Mouse (Mus musculus): ENCODE measurements around the gene Shcbp1l.
"Not testable (repeated sequence)": the region's sequence is repeated elsewhere in the genome, so short reads cannot be mapped to it uniquely, and the experiment has no call there.

Shcbp1l gene

GRCm38 (mm10) chr1:153424271-153424670, 691 bp upstream of the Shcbp1l start:
- no peak for DNase-seq (ENCODE audit: low spot score)

- DNase-seq (ENCODE audit: low spot score) = no peak
These were observed 6.2 kb downstream of the Shcbp1l start for GRCm38 (mm10) chr1:153431158-153431557.

GRCm38 (mm10) chr1:153431701-153432100, 6.7 kb downstream of the Shcbp1l start:
- DNase-seq (ENCODE audit: low spot score) = no peak

GRCm38 (mm10) chr1:153432329-153432728, 7.4 kb downstream of the Shcbp1l start:
- DNase-seq (ENCODE audit: low spot score) = no peak

- no peak for DNase-seq (ENCODE audit: low spot score)
These were observed 9.1 kb downstream of the Shcbp1l start for GRCm38 (mm10) chr1:153433851-153434589.

- no peak for DNase-seq (ENCODE audit: low spot score)
These were observed 12.6 kb downstream of the Shcbp1l start for GRCm38 (mm10) chr1:153437536-153437935.

- DNase-seq (ENCODE audit: low spot score) = no peak
These were observed 15.8 kb downstream of the Shcbp1l start for GRCm38 (mm10) chr1:153440752-153441151.

- DNase-seq (ENCODE audit: low spot score) = no peak
These were observed 16.7 kb downstream of the Shcbp1l start for GRCm38 (mm10) chr1:153441656-153442055.

GRCm38 (mm10) chr1:153443019-153443418, 18.1 kb downstream of the Shcbp1l start:
- DNase-seq (ENCODE audit: low spot score) = no peak

GRCm38 (mm10) chr1:153443632-153444031, 18.7 kb downstream of the Shcbp1l start:
- DNase-seq (ENCODE audit: low spot score) = no peak

- DNase-seq (ENCODE audit: low spot score) = no peak
These were observed 21.3 kb downstream of the Shcbp1l start for GRCm38 (mm10) chr1:153446120-153446831.

- DNase-seq (ENCODE audit: low spot score) = no peak
These were observed 26.5 kb downstream of the Shcbp1l start for GRCm38 (mm10) chr1:153451237-153452154.

GRCm38 (mm10) chr1:153453146-153453642, 28.2 kb downstream of the Shcbp1l start:
- DNase-seq (ENCODE audit: low spot score) = no peak

GRCm38 (mm10) chr1:153456137-153456536, 31.2 kb downstream of the Shcbp1l start:
- no peak for DNase-seq (ENCODE audit: low spot score)

- DNase-seq (ENCODE audit: low spot score) = no peak
These were observed 36.8 kb downstream of the Shcbp1l start for GRCm38 (mm10) chr1:153461796-153462195.

GRCm38 (mm10) chr1:153479296-153479695, 54.3 kb downstream of the Shcbp1l start:
- DNase-seq (ENCODE audit: low spot score) = no peak

GRCm38 (mm10) chr1:153480386-153481024, 55.5 kb downstream of the Shcbp1l start:
- peak; percentile 71 for DNase-seq (ENCODE audit: low spot score)

- no peak for DNase-seq (ENCODE audit: low spot score)
These were observed 56.1 kb downstream of the Shcbp1l start for GRCm38 (mm10) chr1:153481025-153481412.

GRCm38 (mm10) chr1:153485201-153485796, 60.3 kb downstream of the Shcbp1l start:
- no peak for DNase-seq (ENCODE audit: low spot score)

GRCm38 (mm10) chr1:153486120-153486519, 61.2 kb downstream of the Shcbp1l start:
- not testable (repeated sequence) for DNase-seq (ENCODE audit: low spot score)
